Mouse (Mus musculus): ENCODE data around the gene Tubb5.

GRCm38 (mm10) chr17:35838122-35838544 is at the start of gene Tubb5:
- no peak for TF ChIP-seq GATA1 (IDR thresholded peaks at IDR 0.05; ENCODE audit: low read length)
- TF ChIP-seq TAL1 (IDR thresholded peaks at IDR 0.05; ENCODE audit: low read length): no peak
